9 mouse cellular contexts compared by ENCODE assay signal in the genomic region with DNA sequence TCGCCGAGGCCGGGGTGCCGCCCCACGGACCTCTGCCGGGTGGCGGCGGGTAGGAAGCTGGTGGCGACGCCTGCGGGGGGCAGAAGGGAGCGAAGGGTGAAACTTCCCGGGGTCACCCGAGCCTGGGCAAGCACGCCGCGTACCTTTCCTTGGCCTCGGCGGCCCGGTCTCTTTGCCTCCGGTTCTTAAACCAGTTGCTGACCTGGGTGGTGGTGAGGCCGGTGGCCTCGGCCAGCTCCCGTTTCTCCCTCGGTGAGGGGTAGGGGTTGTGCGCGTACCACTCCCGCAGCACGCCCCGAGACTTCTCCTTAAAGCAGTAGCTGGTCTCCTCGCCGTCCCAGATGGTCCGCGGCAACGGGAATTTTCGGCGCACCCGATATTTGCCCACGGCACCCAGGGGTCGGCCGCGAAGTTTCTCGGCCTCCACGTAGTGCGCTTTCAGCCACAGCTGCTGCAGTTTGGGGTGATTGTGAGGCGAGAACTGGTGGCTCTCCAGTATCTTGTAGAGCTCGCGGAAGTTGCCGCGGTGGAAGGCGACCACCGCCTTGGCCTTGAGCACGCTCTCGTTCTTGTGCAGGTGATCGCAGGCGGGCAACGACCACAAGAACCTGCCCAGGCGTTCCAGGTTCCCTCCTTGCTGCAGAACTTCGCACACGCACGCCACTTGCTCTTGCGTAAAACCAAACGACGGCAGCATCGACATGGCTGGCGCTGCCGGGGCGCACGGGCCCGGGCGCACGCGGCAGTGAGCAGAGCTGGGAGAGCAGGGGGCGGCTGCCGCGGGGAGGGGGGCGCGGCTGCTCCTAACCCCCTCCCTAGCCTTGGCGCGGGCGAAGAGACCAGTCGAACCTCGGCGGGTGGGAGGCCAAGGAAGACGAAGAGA. TPM values are rescaled to one million over a fixed set of nuclear protein-coding genes. Genes with fewer than 3 reads are reported as not detected.
A peak's percentile ranks its signal among the peaks of the same experiment; 100 is the strongest.
DNase-seq lines count a peak whose midpoint lies in the region; ATAC-seq and TF ChIP-seq lines count a peak whose summit lies in the region.
"Had no signal": no experiment of that assay in that cellular context is flagged by ENCODE, and none has a peak within 500 bp of the region (broad histone marks: within the 10 kb centered on the region; RNA-seq: fewer than 3 reads in every experiment).

No protein-coding gene starts in this region.

- peaks cover 38% of the 10 kb centered on the region for H3K4me1 ChIP-seq in kidney, embryonic 15.5 days
- H3K4me1 ChIP-seq in ES-E14 (ENCODE audit: control insufficient read depth in 2 of 2, insufficient read depth in 2 of 2, low read length in 2 of 2, poor library complexity in 1 of 2), result peaks cover 0 to 8% of the 10 kb centered on the region in 2 experiments; a peak in 1 of 4 replicates
- peaks cover 25% of the 10 kb centered on the region for H3K4me1 ChIP-seq in intestine, embryonic 16.5 days (ENCODE audit: control insufficient read depth, insufficient read depth, low read length)

- H3K36me3 ChIP-seq in kidney, embryonic 15.5 days, result no peaks in the 10 kb centered on the region
- no peaks in the 10 kb centered on the region; the same call in 1 of the 2 replicates for H3K36me3 ChIP-seq in ES-E14 (ENCODE audit: control insufficient read depth, insufficient read depth, low read length, poor library complexity, severe bottlenecking)
- H3K36me3 ChIP-seq in intestine, embryonic 16.5 days (ENCODE audit: control insufficient read depth, insufficient read depth, low read length), result no peaks in the 10 kb centered on the region

- no peaks in the 10 kb centered on the region for H3K9me3 ChIP-seq in kidney, embryonic 15.5 days (replicated peaks)
- no peaks in the 10 kb centered on the region for H3K9me3 ChIP-seq in ES-E14 (ENCODE audit: control insufficient read depth, insufficient read depth, low read depth, low read length)
- H3K9me3 ChIP-seq in intestine, embryonic 16.5 days (ENCODE audit: control insufficient read depth, low read length), result no peaks in the 10 kb centered on the region

- WGBS in kidney, embryonic 15.5 days, result 1% methylated on average over 85 of the region's 85 CpGs
- WGBS in intestine, embryonic 16.5 days, result under 1% methylated on average over 85 of the region's 85 CpGs

- peak overlapping the region; percentile 50 for H3K4me3 ChIP-seq in kidney, embryonic 15.5 days (replicated peaks)
- H3K4me3 ChIP-seq in ES-E14 (ENCODE audit: insufficient read depth in 1 of 2, low read depth in 1 of 2, low read length in 2 of 2, poor library complexity in 1 of 2, severe bottlenecking in 1 of 2), result peak overlapping the region; percentile 61 to 68
- peak overlapping the region; percentile 46 for H3K4me3 ChIP-seq in intestine, embryonic 16.5 days (ENCODE audit: low read length)

- no peak overlapping the region for H3K27ac ChIP-seq in kidney, embryonic 15.5 days
- H3K27ac ChIP-seq in ES-E14 (ENCODE audit: insufficient read depth, low read depth, low read length, poor library complexity, severe bottlenecking), result no peak overlapping the region
- no peak overlapping the region for H3K27ac ChIP-seq in intestine, embryonic 16.5 days (ENCODE audit: low read length)

- no peak for DNase-seq in kidney, adult 11 months
- DNase-seq in ES-E14 (ENCODE audit: low read depth, low spot score), result no peak
- DNase-seq in gastrocnemius, adult 18-20 months (ENCODE audit: low spot score), result peak; percentile 64
- DNase-seq in neural tube, embryonic 10.5 days (ENCODE audit: extremely low spot score, low spot score), result peak; percentile 69
- DNase-seq in layer of hippocampus, postnatal 14 days (ENCODE audit: low spot score in 2 of 2), result no peak
- DNase-seq in spleen, postnatal 10 days (ENCODE audit: low spot score in 2 of 2), result no peak

- in situ Hi-C loops in ES-E14 (cut with MboI; ENCODE audit: low sequenced_read_pairs in 2 of 2, unreplicated experiment in 2 of 2), result loop anchor here (25.0 kb wide), 2 partner anchors 416 to 491 kb away; partner anchors contain the start of gene Tmem30b (in 2 of the 2)

- peak overlapping the region; percentile 14; the same call in 1 of the 2 replicates for H3K9ac ChIP-seq in kidney, embryonic 15.5 days
- H3K9ac ChIP-seq in ES-E14 (ENCODE audit: insufficient read depth, low read depth, low read length, poor library complexity, severe bottlenecking), result peak overlapping the region; percentile 57
- no peak overlapping the region for H3K9ac ChIP-seq in intestine, embryonic 16.5 days (ENCODE audit: low read depth, low read length)

- peak overlapping the region; percentile 81 for H3K4me2 ChIP-seq in kidney, embryonic 15.5 days
- peak overlapping the region; percentile 63 for H3K4me2 ChIP-seq in intestine, embryonic 16.5 days (ENCODE audit: low read depth, low read length)

- ATAC-seq in kidney, embryonic 15.5 days (replicated peaks; ENCODE audit: low FRiP score), result no peak
- ATAC-seq in intestine, embryonic 16.5 days, result peak; percentile 4; the same call in 1 of the 2 replicates

- peaks cover 97% of the 10 kb centered on the region for H3K27me3 ChIP-seq in kidney, embryonic 15.5 days
- peaks cover 82% of the 10 kb centered on the region for H3K27me3 ChIP-seq in intestine, embryonic 16.5 days (replicated peaks; ENCODE audit: control insufficient read depth, insufficient read depth, low read length)

TF ChIP-seq in ES-E14, 5 proteins besides CTCF, POLR2A, EP300 and RAD21:
- TF ChIP-seq ZC3H11A (IDR thresholded peaks at IDR 0.05; ENCODE audit: borderline replicate concordance, low read depth, low read length) (no peak), MAFK (IDR thresholded peaks at IDR 0.05; ENCODE audit: insufficient read depth, low read depth, low read length) (no peak), HCFC1 (IDR thresholded peaks at IDR 0.05; ENCODE audit: borderline replicate concordance, insufficient read depth, low read length) (no peak)

RNA-seq across cellular contexts. Expression of gene Six1, which starts 7.7 kb away (rescaled TPM):
- polyA plus RNA-seq in kidney, embryonic 15.5 days (2015; fragmentation: Nextera tagmentation; extraction: Ambion mirVana), result 1.9 and 2.3 TPM in 2 replicates
- 2.2 and 2.9 TPM in 2 replicates for total RNA-seq in ES-E14 (2012; rRNA removed)
- 10 to 100 TPM; 68.5 to 72.6 TPM for total RNA-seq in gastrocnemius, adult 18-20 months (2021)
- not detected in 2 replicates for polyA plus RNA-seq in intestine, embryonic 16.5 days (2015; fragmentation: Nextera tagmentation; extraction: Ambion mirVana)
- total RNA-seq in layer of hippocampus, postnatal 14 days (2021), result under 1 TPM; 0.12 to 0.25 TPM
- total RNA-seq: neutrophil, adult 5-6 weeks had no signal

Comparison
In these comparisons a context has a peak if more than half of its experiments do, and no peak if none do; other contexts are left out.
1. DNase-seq: peak in gastrocnemius, adult 18-20 months (single experiment) and neural tube, embryonic 10.5 days (single experiment); none in kidney, adult 11 months (single experiment), ES-E14 (single experiment), layer of hippocampus, postnatal 14 days (0 of 2) and spleen, postnatal 10 days (0 of 2).
2. RNA of gene Six1, which starts 7.7 kb away (total RNA-seq): 68.5 to 72.6 TPM in gastrocnemius, adult 18-20 months; 2.2 to 2.9 TPM in ES-E14 and 0.12 to 0.25 TPM in layer of hippocampus, postnatal 14 days; every median in the first group is over 10 times any median in the second.
3. Peak in every context shown above with its lines, with median percentiles within 50 percentile points of each other: H3K4me3 ChIP-seq.